Mouse (Mus musculus) E14TG2a.4 (cell line): ENCODE measurements around the gene Cdca4.

Experiments used
- CTCF ChIP-seq: conservative IDR thresholded peaks from 2 replicates; pipeline ENCODE4 v1.5.1; 2014; ENCODE audit warnings: low read length
- NANOG ChIP-seq: IDR thresholded peaks from 2 replicates; pipeline ENCODE4 v1.6.1; 2014; ENCODE audit warnings: borderline replicate concordance, low read length, mixed read lengths

- TF ChIP-seq NANOG (no peak), CTCF (no peak)
Observed at GRCm38 (mm10) chr12:112877607-112878020, 48.4 kb upstream of the Cdca4 start.
